Mouse (Mus musculus) heart, embryonic 13.5 days (tissue): ENCODE measurements around the gene Pole. TPM values are rescaled to one million over a fixed set of nuclear protein-coding genes. Genes with fewer than 3 reads are reported as not detected.

Experiments
- ATAC-seq: fragments of 200-750 bp; cut with Nextera tagmentation; 2 replicates; pipeline ENCODE4 v1.8.0; 2017; ENCODE audit warnings: moderate TSS enrichment; ENCODE audit not compliant: insufficient number of reproducible peaks, low FRiP score, low TSS enrichment; ENCODE audit errors: extremely low read depth
- H3K27ac ChIP-seq: fragments of 300-500 bp; sonication (generic); replicated peaks from 2 replicates; pipeline ENCODE4 v1.5.1; 2015; ENCODE audit warnings: moderate library complexity, mild to moderate bottlenecking, inconsistent platforms
- H3K27me3 ChIP-seq: fragments of 300-500 bp; sonication (generic); replicated peaks from 2 replicates; pipeline ENCODE4 v1.6.1; 2015; ENCODE audit warnings: mild to moderate bottlenecking, inconsistent platforms
- H3K36me3 ChIP-seq: fragments of 300-500 bp; sonication (generic); 2 replicates; pipeline ENCODE4 v1.6.1; 2015; ENCODE audit warnings: mild to moderate bottlenecking, inconsistent platforms
- H3K4me1 ChIP-seq: fragments of 300-500 bp; sonication (generic); 2 replicates; pipeline ENCODE4 v1.6.1; 2015; ENCODE audit warnings: inconsistent platforms
- H3K4me2 ChIP-seq: fragments of 300-500 bp; sonication (generic); 2 replicates; pipeline ENCODE4 v1.6.1; 2015; ENCODE audit warnings: inconsistent platforms, mild to moderate bottlenecking, moderate library complexity
- H3K4me3 ChIP-seq: fragments of 300-500 bp; sonication (generic); 2 replicates; pipeline ENCODE4 v1.5.1; 2015; ENCODE audit warnings: moderate library complexity, mild to moderate bottlenecking, inconsistent platforms
- H3K9ac ChIP-seq: fragments of 300-500 bp; sonication (generic); 2 replicates; pipeline ENCODE4 v1.6.1; 2015; ENCODE audit warnings: inconsistent platforms, mild to moderate bottlenecking, moderate library complexity
- H3K9me3 ChIP-seq: fragments of 300-500 bp; sonication (generic); 2 replicates; pipeline ENCODE4 v1.6.1; 2016; ENCODE audit warnings: inconsistent platforms
- WGBS: fragments of 180-500 bp; shearing (Covaris S2); methylation state at CpG from one replicate; pipeline ENCODE4 v1.1.7; 2015; ENCODE audit warnings: mixed read lengths; 5-methylcytosine and 5-hydroxymethylcytosine counted together
- polyA plus RNA-seq: library from polyadenylated mRNA; unstranded; fragments of >200 nt; fragmentation: Nextera tagmentation; extraction: Ambion mirVana; gene quantifications from 2 replicates; pipeline ENCODE4 v1.2.1, GENCODE M21; 2015

Pole gene
- polyA plus RNA-seq, 1 experiment from 2014 or later = 17.7 TPM

- WGBS = 68% methylated on average over 4 of the region's 4 CpGs
- H3K36me3 ChIP-seq = 0 out of 2 replicates have a peak, but pooled peaks cover under 1% of the 10 kb centered on the region
- no peak within 1 kb of the TSS for H3K4me2 ChIP-seq
- H3K4me1 ChIP-seq = peaks cover 11% of the 10 kb centered on the region
- H3K9me3 ChIP-seq = no peaks in the 10 kb centered on the region
- no peak within 1 kb of the TSS for H3K4me3 ChIP-seq
- H3K9ac ChIP-seq = no peak within 1 kb of the TSS
- H3K27ac ChIP-seq = no peak within 1 kb of the TSS
- peaks cover 64% of the 10 kb centered on the region for H3K27me3 ChIP-seq
- no peak for ATAC-seq
These were observed 58.4 kb downstream of the Pole start, which contains the start of gene Lrcol1 for GRCm38 (mm10) chr5:110344524-110344923. TSS of gene Lrcol1 (plus strand) at chr5:110344730.

GRCm38 (mm10) chr5:110345553-110345952 lies 59.4 kb downstream of the Pole start:
- Histone ChIP-seq H3K9ac (no peak overlapping the region), H3K27me3 (peaks cover 59% of the 10 kb centered on the region), H3K4me3 (no peak overlapping the region), H3K9me3 (no peaks in the 10 kb centered on the region), H3K4me1 (peaks cover 15% of the 10 kb centered on the region), H3K36me3 (no peaks in the 10 kb centered on the region), H3K4me2 (no peak overlapping the region), H3K27ac (no peak overlapping the region)
- WGBS = 84% methylated on average over 4 of the region's 4 CpGs
- no peak for ATAC-seq

DNA sequence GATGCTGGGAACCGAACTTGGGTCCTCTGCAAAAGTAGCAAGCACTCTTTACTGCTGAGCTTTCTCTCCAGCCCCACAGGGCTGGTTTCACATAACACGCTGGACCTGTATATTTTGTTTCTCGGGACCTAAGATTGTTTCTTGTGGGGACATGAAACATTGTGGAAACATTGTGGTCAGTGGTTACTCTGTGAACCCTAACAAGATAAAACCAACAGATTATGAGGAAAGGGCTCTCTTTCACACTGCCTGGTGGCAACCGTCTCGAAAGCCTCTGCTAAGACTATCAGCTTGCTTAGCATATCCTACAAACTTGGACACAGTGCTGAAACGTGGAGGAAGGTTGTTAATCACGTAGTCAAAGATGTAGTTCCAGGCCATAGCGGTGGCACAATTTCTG lies 60.9 kb downstream of the Pole start:
- H3K9me3 ChIP-seq = no peaks in the 10 kb centered on the region
- H3K27me3 ChIP-seq = peaks cover 44% of the 10 kb centered on the region
- 72% methylated on average over 8 of the region's 8 CpGs for WGBS
- H3K4me2 ChIP-seq = no peak overlapping the region
- no peaks in the 10 kb centered on the region for H3K36me3 ChIP-seq
- peaks cover 15% of the 10 kb centered on the region for H3K4me1 ChIP-seq
- H3K9ac ChIP-seq = no peak overlapping the region
- no peak overlapping the region for H3K27ac ChIP-seq
- H3K4me3 ChIP-seq = no peak overlapping the region
- ATAC-seq = no peak

DNA sequence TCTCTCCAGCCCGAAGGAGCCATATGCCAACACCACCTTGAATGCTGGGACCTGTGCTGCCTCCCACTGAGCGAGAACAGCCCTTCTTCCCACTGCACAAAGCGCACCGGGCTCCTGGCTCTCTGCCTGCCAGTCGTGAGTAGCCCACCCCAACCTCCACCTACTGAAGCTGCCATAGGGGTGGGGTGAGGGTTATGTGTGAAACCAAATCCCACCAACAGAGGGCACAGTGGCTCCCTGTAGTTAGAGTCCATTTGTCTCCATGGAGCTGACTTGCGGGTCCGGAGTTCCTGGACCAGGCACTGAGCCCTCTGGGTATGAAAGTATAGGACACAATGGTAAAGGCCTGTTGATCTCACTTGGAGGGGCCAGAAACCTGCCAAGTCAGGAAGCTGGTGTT lies 68.6 kb downstream of the Pole start:
- H3K9me3 ChIP-seq = no peaks in the 10 kb centered on the region
- ATAC-seq = no peak
- no peak overlapping the region for H3K9ac ChIP-seq
- no peak overlapping the region for H3K4me3 ChIP-seq
- peaks cover 36% of the 10 kb centered on the region for H3K27me3 ChIP-seq
- H3K36me3 ChIP-seq = no peaks in the 10 kb centered on the region
- H3K4me1 ChIP-seq = 0 out of 2 replicates have a peak, but pooled peaks cover 4% of the 10 kb centered on the region
- WGBS = 12% methylated on average over 7 of the region's 7 CpGs
- H3K27ac ChIP-seq = no peak overlapping the region
- no peak overlapping the region for H3K4me2 ChIP-seq

GRCm38 (mm10) chr5:110357531-110358179 lies 71.5 kb downstream of the Pole start:
- WGBS = 42% methylated on average over 9 of the region's 9 CpGs
- Histone ChIP-seq H3K4me2 (no peak overlapping the region), H3K27me3 (peaks cover 37% of the 10 kb centered on the region), H3K27ac (no peak overlapping the region), H3K36me3 (no peaks in the 10 kb centered on the region), H3K4me1 (no peaks in the 10 kb centered on the region), H3K4me3 (no peak overlapping the region), H3K9ac (no peak overlapping the region), H3K9me3 (no peaks in the 10 kb centered on the region)
- ATAC-seq = no peak

DNA sequence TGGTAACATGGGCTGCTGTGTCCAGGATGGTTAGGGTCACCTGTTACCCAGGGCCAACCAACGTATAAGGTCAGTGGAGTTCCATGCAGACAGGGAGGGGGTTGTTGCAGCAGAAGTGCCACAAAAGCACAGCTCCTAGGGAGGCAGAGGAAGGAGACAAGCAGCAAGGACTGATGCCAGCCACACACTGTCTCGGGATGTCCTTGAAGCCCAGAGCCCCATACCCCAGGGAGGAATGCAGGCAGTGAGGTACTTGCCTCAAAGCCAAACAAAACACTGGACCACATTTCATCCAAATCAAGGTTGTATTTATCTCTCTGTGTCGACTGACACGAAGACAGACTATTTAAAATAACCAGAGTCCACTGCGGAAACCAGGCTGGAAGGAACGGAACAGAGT lies 75.4 kb downstream of the Pole start:
- Histone ChIP-seq H3K27me3 (peaks cover 11% of the 10 kb centered on the region), H3K27ac (no peak overlapping the region), H3K9ac (no peak overlapping the region), H3K9me3 (no peaks in the 10 kb centered on the region), H3K4me2 (no peak overlapping the region), H3K4me3 (no peak overlapping the region), H3K36me3 (0 out of 2 replicates have a peak, but pooled peaks cover 4% of the 10 kb centered on the region), H3K4me1 (peaks cover 4% of the 10 kb centered on the region)
- WGBS = 54% methylated on average over 6 of the region's 6 CpGs
- ATAC-seq = no peak

DNA sequence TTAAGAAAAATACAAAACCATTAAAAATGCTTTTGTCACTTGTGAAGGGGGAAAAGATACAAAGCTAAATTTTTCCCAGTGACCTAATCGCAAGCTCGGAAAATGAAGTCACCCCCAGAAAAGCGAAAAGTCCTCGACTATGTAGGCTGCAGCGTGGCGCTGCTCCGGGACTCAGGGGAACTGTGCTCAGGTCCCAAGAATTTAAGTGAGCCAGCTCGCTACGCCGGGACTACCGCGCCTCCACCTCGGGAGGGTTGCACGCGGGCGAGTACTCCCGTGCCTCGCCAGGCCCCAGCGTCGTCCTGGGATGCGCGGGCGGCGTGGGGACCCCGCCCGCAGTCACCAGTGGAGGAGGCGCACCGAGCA lies 76.7 kb downstream of the Pole start:
- ATAC-seq = no peak
- Histone ChIP-seq H3K9me3 (no peaks in the 10 kb centered on the region), H3K4me2 (peak overlapping the region; percentile 93), H3K4me3 (peak overlapping the region; percentile 64), H3K4me1 (peaks cover 4% of the 10 kb centered on the region), H3K27ac (0 out of 2 replicates have a peak overlapping the region, but pooled peaks have one; percentile 30), H3K36me3 (peaks cover 15% of the 10 kb centered on the region), H3K9ac (peak overlapping the region; percentile 79), H3K27me3 (peaks cover 7% of the 10 kb centered on the region)
- 1% methylated on average over 28 of the region's 28 CpGs for WGBS

DNA sequence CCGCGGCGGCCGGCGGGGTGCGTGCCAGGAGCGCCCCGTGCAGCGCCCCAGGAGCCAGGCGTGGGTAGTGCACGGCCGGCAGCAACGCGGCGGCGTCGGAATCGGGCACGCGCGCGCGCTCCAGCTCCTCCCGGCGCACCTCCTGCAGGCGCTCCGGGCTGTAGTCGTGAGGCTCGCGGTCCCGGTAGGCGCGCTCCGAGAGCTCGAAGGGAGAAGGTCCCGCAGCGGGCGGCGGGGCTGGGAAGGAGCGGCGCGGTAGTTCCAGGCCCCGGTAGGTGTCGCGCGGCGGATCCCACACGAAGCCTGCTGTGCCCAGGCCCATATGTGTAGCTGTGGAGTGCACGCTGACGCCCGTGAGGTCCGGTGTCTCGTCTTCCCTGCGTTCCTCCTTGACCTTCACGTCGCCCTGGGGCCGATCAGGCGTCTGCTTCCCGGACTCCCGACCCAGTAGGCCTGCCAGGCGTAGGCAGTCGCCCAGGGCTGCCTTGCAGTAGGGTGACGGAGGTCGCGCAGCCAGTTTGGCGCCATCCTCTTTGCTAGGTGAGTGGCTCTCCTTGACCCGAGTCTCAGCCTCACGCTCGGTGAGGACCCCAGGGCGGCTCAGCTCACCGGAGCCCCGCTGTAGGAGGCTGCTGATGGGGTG lies 77.2 kb downstream of the Pole start:
- peak overlapping the region; percentile 79 for H3K9ac ChIP-seq
- peaks cover 19% of the 10 kb centered on the region for H3K36me3 ChIP-seq
- peak overlapping the region; percentile 93 for H3K4me2 ChIP-seq
- peaks cover 4% of the 10 kb centered on the region for H3K4me1 ChIP-seq
- peak; percentile 68; the same call in 1 of the 2 replicates for ATAC-seq
- H3K27me3 ChIP-seq = peaks cover 7% of the 10 kb centered on the region
- H3K4me3 ChIP-seq = peak overlapping the region; percentile 64
- WGBS = 2% methylated on average over 66 of the region's 72 CpGs
- H3K27ac ChIP-seq = 0 out of 2 replicates have a peak overlapping the region, but pooled peaks have one; percentile 30
- H3K9me3 ChIP-seq = no peaks in the 10 kb centered on the region

DNA sequence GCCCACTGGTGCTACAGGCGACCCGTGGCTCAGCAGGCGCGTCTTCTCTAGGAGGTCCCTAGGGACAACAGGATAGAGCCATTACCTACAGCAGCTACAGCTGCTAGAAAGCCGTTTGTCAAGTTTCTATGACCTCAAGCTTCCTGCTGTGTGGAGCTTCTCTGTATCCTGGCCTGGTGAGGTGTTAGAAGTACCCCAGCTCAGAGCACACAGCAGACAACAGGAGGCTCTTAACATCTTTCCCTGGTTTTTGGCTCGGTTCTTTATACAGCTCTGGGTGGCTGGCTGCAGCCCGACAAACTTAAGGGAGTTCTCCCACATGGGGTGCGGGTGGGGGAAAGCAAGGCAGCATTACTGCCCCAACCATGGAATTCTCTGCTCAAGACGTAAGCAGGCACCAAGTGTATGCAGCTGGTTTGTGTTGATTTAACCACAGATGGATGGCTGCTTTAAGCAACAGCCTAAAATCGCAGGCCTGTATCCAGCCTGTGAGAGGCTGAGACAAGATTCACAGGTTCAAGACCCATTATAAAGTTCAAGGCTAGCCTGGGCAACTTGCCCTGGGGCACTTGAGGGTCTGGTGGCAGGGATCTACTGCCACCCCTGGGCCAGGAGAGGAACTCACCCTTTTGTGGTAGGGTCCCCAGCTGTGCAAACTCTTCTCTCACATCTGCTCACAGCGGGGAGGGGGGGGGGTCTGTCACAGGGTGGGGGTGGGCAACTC lies 77.9 kb downstream of the Pole start:
- Histone ChIP-seq H3K9me3 (no peaks in the 10 kb centered on the region), H3K9ac (peak overlapping the region; percentile 79), H3K4me3 (peak overlapping the region; percentile 64), H3K27me3 (peaks cover 7% of the 10 kb centered on the region), H3K36me3 (peaks cover 25% of the 10 kb centered on the region), H3K27ac (0 out of 2 replicates have a peak overlapping the region, but pooled peaks have one; percentile 30), H3K4me2 (peak overlapping the region; percentile 93), H3K4me1 (peaks cover 4% of the 10 kb centered on the region)
- 0 out of 2 replicates have a peak, but pooled peaks have one; percentile 5 for ATAC-seq
- 35% methylated on average over 11 of the region's 11 CpGs for WGBS

GRCm38 (mm10) chr5:110376802-110377433 lies 90.8 kb downstream of the Pole start:
- peaks cover 4% of the 10 kb centered on the region; the same call in 1 of the 2 replicates for H3K4me1 ChIP-seq
- no peak overlapping the region for H3K4me2 ChIP-seq
- peaks cover 71% of the 10 kb centered on the region for H3K36me3 ChIP-seq
- no peaks in the 10 kb centered on the region for H3K27me3 ChIP-seq
- no peak overlapping the region for H3K4me3 ChIP-seq
- no peaks in the 10 kb centered on the region for H3K9me3 ChIP-seq
- no peak overlapping the region for H3K9ac ChIP-seq
- 52% methylated on average over 8 of the region's 8 CpGs for whole genome bisulfite sequencing
- ATAC-seq = no peak
- no peak overlapping the region for H3K27ac ChIP-seq

DNA sequence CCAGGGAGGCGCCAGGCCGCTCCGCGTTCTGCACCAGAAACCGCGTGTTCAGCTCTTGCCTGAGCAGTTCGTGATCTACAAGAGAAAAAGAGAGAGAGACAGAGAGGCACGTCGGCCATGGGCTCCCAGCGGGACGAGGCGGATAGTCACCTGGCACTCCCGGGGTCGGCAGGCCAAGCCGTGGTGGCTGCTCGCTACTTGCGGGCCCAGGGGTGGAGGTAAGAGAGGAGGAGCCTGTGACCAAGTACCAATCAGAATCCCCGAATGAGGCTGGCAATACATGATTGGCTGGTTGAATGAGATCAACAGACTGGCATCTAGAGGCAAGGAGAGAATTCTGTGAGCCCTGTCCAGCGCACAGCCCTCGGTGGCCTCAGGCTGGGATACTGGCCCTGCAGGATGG lies 92.1 kb downstream of the Pole start:
- Histone ChIP-seq H3K27ac (no peak overlapping the region), H3K9me3 (no peaks in the 10 kb centered on the region), H3K27me3 (no peaks in the 10 kb centered on the region), H3K4me2 (peak overlapping the region; percentile 40), H3K36me3 (peaks cover 68% of the 10 kb centered on the region), H3K4me1 (peaks cover 4% of the 10 kb centered on the region; the same call in 1 of the 2 replicates), H3K4me3 (no peak overlapping the region), H3K9ac (no peak overlapping the region)
- WGBS = 29% methylated on average over 20 of the region's 20 CpGs
- no peak for ATAC-seq
